Mouse (Mus musculus): ENCODE results near the gene Agap2. TPM values are rescaled to one million over a fixed set of nuclear protein-coding genes. Genes with fewer than 3 reads are reported as not detected.

Agap2 gene
- total RNA-seq, 1 experiment from 2014 or later = 2.6 TPM

DNA sequence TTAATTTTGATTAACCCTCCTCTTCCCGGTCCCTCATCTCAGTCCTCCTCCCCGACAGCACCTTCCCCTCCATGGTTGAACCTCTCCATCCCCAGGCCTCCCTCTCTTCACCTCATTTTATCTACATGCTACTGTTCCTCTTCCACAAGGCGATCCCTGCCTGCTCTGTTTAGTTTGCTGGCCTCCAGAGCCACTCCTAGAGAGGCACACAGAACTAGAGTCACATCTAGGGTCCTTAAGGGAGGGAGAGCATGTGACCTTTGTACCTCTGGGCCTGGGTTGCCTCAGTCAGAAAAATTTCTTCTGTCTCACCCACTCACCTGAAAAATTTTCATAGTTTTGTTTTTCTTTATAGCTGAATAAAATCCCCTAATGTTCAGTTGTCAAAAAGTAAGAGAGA, 62.8 kb downstream of the Agap2 start:
- no peak for DNase-seq

DNA sequence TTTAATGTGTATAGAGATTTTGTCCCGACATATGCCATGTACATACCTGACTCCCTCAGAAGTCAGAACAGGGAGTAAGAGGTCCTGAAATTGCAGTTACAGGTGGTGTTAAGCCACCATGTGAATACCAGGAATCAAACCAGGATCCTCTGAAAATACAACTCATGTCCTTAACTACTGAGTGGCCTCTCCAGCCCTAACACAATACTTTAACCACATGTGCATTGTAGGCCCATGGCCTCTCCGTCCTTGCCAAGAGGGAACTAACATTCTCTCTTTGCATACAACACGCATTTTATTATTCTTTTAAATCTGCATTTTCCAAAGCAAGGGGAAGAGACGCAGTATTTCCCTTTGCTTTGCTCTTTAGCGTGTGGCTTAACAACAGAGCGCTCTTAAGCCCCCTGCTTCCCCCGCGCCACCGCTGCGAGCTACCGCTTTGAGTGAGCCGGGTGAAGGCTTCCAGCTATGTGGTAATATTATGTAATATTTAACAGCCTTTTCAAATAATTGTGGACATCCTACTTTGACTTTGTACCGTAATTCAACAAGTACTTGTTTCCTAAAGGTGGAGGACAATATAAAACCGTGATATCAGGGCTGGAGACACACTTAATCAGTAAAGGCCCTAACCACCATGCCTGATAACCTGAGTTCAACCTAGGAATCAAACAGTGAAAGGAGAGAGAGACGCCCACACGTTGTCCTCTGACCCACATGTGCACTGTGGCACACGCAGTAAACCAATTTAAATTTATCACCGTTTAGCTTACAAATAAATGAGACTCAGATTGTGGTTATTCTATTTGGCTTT, 63.5 kb downstream of the Agap2 start:
- no peak for DNase-seq

DNA sequence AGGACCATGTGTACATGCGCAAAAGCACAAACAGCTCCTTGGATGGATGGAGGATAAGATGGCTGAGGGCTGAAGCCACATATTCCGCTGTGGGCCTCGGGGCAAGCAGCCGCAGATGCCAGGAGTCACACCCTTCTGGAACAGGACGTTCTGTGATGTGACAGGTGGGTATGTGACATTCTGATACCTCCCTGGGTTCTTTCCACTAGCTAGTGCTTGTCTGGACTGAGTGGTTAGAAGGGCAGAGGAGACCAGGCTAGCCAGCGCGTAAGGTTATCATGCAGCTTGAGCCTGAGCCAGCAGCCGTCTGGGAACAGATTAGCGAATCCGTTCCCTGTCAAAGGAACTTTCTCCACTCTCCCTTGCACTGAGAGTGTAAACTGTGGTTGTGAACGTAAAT, 65.9 kb downstream of the Agap2 start:
- no peak for DNase-seq

DNA sequence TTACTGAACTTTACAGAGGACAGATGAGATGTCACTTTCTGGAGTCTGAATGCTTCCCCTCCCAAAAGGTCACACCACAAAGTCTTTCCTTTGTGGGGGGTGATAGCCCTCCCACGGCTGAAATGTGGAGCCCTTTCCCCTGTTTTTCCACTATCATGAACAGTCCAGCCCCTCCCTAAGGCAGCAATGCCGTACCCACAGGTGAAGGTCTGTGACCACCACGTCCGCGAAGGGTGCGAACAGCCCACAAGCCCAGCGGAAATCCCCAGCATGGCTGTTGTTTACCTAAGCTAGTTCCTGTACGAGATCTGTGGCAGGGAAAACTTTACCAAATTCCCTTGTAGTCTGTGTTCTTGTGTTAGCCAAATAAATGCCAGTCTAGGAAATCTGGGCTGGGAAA, 66.4 kb downstream of the Agap2 start:
- DNase-seq = no peak

Other genes with a start within 250 kb of the Agap2 start
- gene Atp23, start 173.9 kb upstream of the Agap2 start, total RNA-seq (2021) = 7.6 and 9.5 TPM in 2 replicates
- gene Ctdsp2, start 96.6 kb upstream of the Agap2 start, total RNA-seq (2021) = 125 and 197 TPM in 2 replicates
- gene Avil, start 74.6 kb upstream of the Agap2 start, total RNA-seq (2021) = 3.7 and 3.9 TPM in 2 replicates
- gene Tsfm, start 44.4 kb upstream of the Agap2 start, total RNA-seq (2021) = 50.6 and 66.8 TPM in 2 replicates
- gene Mettl1, start 33.9 kb upstream of the Agap2 start, total RNA-seq (2021) = 17.6 and 23.0 TPM in 2 replicates
- gene Eef1akmt3, start 33.8 kb upstream of the Agap2 start, total RNA-seq (2021) = 0.49 TPM in 1 of 2 replicates, not detected in the other
- 0.33 TPM in 1 of 2 replicates, not detected in the other for gene Cyp27b1, start 27.0 kb upstream of the Agap2 start, total RNA-seq (2021)
- gene March9, start 15.1 kb upstream of the Agap2 start, total RNA-seq (2021) = 8.6 and 10.9 TPM in 2 replicates
- gene Cdk4, start 11.8 kb upstream of the Agap2 start, total RNA-seq (2021) = 218 and 247 TPM in 2 replicates
- 103 and 108 TPM in 2 replicates for gene Tspan31, start 5.0 kb upstream of the Agap2 start, total RNA-seq (2021)
- gene Os9, start 45.8 kb downstream of the Agap2 start, total RNA-seq (2021) = 139 and 150 TPM in 2 replicates
- 6.8 and 8.5 TPM in 2 replicates for gene B4galnt1, start 89.9 kb downstream of the Agap2 start, total RNA-seq (2021)
- 3.2 and 6.0 TPM in 2 replicates for gene Slc26a10, start 105.4 kb downstream of the Agap2 start, total RNA-seq (2021)
- gene Arhgef25, start 114.8 kb downstream of the Agap2 start, total RNA-seq (2021) = 27.9 and 28.7 TPM in 2 replicates
- 89.7 and 96.8 TPM in 2 replicates for gene Dtx3, start 120.4 kb downstream of the Agap2 start, total RNA-seq (2021)
- gene Pip4k2c, start 136.3 kb downstream of the Agap2 start, total RNA-seq (2021) = 38.4 and 48.8 TPM in 2 replicates
- 8.6 and 13.1 TPM in 2 replicates for gene Kif5a, start 188.1 kb downstream of the Agap2 start, total RNA-seq (2021)
- gene Dctn2, start 191.1 kb downstream of the Agap2 start, total RNA-seq (2021) = 159 and 197 TPM in 2 replicates
- gene Mbd6, start 213.7 kb downstream of the Agap2 start, total RNA-seq (2021) = 73.2 and 73.3 TPM in 2 replicates
- gene Mars, start 236.5 kb downstream of the Agap2 start, total RNA-seq (2021) = 110 and 135 TPM in 2 replicates
- gene Arhgap9, start 246.7 kb downstream of the Agap2 start, total RNA-seq (2021) = 1.1 and 1.6 TPM in 2 replicates